Mouse (Mus musculus) MN1 (cell line): ENCODE measurements at regions not wholly inside any gene's neighbourhood (a gene's known extent, or its start where the extent isn't known, plus 50 kb on each side); places are given as distances from the start of the nearest gene placed in this dataset.

Experiments
- DNase-seq: peaks from one replicate; pipeline ENCODE4 v3.0.0-alpha.2; 2016; ENCODE audit warnings: low spot score

DNA sequence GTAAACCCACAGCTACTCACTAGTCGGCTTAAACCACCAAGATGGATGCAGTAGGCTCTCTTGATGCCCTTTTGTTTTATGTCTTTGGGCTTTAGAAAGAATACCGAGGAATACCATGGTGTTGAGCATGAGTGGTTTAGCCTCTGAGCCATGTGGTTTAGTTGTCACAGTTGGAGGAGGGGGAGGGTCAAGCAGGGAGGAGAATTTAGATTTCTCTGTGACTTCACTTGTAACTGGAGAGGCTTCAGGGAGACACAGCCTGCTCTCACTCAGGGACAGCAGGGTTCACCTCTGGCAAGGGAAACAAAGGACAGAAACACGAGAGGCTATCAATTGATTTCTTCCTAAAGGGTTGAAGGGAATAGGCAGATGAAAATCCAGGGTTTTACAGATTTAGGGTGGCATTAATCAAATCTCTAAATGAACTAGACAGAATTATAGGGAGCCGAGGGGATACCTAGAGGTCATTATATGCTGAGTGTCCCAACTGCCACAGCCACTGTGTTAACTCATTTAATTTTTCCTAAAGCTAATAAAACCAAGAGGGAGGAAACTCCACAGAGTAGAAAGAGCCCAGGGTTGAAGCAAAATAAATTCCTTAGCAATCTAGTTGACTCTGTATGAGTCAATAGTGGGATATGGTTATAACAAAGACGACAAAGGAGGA is 2113.7 kb upstream of the 5930422O12Rik start:
- no peak for DNase-seq

DNA sequence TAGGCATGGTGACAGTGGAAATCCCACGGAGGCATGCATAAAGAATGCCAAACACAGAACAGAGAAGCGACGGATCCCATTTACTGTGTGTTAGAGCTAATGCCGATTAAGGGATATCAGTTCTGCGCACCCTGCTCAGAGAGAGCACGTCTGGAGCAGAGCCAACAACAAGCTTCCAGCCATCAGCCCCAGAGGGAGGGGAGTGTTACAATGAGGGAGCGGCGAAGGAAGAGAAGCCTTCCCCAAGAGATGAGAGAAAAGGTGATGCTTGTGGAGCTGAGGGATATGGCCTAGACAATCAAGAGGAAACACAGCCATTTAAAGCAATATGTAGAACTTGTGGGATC is 2113.2 kb upstream of the 5930422O12Rik start:
- DNase-seq: peak; percentile 30

DNA sequence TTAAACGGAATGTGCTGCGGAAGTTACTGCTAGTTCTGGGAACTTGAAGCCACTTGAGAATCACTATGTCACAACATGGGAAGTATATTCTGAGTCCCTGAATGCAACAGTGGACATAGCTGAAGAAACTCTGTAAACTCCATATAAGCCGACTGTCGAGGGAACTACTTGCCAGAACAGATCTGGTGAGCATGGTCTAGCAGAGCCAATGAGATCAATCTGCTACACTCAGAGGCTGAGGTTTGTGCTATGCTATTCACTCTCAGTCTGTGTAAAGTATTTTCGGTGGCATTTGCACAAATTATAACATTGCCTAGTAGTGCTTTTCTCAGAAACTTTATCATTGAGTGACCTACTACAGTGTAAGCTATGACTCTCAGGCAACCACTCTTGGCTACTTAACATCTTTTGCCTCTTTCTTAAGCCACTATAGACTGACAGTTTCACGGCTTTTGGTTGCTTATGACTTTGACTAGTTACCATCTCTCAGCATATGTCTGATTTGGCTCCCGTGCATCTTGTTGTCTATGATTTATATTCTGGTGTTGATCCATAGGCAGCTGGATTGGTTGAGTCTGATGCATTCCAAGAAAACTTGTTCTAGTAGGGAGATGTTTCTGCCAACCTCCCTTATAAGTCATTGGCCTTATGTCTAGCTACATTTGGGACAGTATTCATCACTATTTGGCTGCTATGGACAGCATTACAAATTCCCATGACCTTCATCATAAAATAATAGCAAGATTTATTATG is 2094.8 kb upstream of the 5930422O12Rik start:
- DNase-seq: no peak

DNA sequence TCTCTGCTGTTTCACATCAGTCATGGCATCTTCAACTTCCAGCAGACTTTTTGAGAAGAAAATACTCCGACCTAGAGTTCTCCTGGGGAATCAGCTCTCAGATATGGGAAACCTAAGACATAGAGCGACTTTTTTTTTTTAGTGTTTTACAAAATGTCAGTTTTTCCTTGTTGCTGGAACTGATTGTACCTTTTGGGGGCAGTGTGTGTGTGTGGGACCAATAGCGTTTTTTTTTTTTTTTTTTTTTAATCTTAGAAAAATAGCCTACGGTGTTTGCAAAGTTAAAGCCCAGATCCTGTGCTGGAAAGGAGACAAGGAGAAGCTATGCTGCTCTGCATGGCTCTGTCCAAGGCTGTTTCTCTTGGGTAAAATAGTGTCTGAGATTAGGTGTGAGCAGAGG is 2080.0 kb upstream of the 5930422O12Rik start:
- no peak for DNase-seq

DNA sequence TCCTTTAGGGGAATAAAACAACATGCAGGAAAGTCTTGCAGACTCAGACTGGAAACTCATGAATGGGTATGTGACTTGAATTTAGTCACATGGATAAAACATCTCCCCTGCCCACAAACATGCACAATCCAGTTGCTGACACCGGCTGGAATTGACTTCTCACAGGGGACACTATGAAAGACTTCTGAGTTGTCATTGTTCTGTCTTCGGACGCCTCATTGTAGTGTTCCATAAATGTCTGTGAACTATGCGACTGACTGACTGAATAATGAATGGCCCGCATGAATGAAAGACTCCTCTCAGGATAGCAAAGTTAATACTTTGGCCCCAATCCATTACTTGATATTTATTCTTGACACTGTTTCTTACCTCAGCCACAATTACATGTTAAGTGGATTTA is 2058.9 kb upstream of the 5930422O12Rik start:
- DNase-seq: no peak

DNA sequence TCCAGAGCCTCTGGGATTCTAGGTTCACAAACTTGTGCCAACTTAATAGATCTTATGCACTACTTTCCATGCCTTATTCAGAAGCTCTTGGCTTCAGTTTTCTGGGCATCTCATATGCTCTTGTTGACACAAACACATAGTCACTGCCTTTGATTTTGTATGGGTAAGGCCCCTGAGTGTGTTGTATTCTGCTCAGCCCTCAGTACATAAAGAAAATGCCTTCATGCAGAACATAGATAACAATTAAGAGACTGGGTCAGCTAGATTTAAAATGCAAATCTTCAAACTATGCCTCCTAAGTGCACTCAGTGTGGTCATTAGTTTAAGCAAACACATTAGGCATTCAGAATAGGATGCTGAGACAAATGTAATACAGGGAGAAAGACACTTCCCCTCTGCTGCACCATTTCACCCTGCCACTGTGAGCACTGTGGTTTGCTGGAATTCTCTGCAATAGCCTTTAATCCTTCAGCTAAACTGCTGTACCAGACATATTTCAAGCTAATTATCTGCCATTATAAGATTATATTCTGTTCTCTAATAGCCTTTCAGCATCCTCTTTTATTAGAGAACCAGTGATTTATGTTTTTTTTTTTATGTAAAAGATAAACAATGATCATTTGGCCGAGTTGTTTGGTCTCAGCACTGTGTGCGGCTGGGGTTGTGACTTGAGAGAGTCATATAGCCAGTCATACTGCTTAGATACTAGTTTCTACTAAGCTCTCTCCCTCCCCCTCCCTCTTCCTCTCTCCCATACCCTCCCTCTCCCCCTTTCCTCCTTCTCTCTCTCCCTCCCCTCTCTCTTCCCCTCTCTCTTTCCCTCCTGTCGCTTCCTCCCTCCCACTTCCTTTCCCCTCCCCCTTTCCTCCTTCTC is 2058.1 kb upstream of the 5930422O12Rik start:
- DNase-seq: no peak

DNA sequence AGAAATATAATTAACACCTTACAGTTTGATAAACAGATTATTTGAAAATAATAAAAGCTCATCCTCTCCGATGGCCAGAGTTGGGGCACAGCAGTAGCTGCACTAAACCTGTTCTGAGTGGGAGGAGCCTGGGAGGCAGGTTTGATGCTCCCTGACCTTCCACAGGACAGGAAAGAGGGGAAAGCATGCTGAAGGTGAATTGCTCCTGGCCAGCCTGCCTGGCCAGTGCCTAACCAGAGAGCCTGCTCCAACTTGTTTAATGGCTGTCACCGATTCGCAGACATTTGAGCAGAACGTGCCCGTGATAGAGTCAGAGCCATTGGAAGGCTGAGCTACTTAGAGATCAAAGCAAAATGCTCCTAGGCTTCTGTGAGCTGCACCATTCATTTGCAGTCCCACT is 2056.9 kb upstream of the 5930422O12Rik start:
- DNase-seq: no peak

DNA sequence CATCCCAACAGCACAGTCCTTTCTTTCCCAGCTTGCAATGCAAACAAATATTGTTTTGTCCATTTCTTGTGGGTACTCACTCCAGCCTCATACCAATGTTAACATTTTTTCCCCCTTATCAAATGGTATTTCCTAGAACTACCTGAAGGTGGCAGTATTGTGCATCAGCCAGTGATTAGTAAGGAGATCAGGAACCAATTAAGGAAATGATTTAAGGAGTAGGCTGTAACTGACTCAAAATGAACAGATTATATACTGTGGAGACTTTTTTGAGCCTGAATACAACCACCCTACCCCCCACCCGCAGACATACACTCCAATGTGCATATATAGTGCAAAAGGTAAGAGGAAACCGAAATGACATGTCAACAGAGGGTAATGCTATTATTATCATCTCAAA is 2056.1 kb upstream of the 5930422O12Rik start:
- DNase-seq: no peak

DNA sequence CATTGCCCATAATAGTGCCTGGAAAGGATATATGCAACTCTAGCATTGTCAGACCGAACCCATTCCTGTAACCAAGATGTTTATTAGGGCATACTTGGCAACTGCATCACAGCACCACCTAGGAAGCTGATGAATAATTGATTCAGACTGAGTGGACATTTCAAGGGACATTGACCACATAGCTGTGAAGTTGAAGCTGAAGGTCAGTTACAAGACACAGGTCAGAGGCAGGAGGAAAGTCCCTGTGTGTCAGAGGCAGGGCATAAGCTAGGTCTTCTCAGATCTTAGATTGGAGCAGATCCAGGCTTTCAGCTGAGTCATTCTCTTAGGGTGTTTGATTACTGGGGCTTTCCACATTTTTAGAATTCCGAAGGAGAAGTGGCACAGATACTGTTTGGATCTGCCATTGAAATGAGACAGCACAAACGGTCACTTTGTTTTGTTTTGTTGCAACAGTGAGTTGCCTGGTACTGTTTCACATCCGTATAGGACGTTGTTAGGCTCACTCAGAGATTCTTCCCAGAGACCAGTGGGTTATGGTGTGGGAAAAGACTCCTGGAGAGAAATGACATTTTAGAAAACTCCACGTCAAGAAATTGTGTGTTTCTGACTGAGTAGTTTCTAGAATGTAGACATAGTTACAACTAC is 2055.2 kb upstream of the 5930422O12Rik start:
- no peak for DNase-seq

DNA sequence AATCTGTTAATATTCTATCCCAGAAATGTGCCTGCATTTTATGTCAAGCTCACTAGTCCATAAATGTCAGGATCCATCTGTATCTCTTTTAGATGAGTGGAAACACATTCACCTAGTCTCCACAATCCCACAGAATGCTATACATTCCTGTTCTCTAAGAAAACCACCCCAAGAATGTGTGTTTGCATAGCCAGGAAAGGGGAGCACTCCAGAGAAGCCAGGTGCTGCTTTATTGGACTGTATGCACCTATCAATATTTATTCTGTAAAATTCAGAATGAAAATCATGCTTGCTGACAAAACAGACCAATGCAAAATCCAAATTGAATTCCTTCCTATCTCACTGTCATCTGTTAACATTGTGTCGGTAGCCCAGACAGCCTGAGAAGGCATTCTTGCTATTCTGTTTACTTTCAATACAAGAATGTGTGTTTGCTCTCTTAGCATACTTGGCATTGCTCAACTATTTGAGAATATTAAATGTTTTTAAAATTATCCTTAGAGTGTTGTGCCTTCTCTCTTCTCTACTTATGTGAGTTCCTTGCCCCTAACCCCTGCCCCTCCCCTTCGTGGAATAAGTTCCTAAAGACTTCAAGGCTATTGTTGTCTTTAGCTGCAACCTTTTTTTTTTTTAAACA is 2050.7 kb upstream of the 5930422O12Rik start:
- DNase-seq: no peak

DNA sequence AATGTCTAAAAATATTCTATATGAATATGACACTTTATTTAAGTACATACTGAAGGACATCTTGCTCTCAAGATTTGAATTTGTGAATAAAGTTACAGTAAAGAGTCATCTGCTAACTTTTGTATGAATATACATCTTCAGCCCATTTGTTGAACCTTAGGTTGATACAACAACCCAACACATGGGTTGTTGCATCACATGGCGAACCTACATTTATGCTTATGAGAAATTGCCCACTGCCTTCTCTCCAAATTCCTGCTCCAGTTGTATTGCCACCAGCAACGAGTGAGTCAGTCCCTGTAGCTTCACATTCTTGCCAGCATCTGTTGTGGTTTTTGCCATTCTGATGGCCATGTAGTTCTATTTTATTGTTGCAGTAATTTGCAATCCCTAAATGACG is 2023.7 kb upstream of the 5930422O12Rik start:
- no peak for DNase-seq

DNA sequence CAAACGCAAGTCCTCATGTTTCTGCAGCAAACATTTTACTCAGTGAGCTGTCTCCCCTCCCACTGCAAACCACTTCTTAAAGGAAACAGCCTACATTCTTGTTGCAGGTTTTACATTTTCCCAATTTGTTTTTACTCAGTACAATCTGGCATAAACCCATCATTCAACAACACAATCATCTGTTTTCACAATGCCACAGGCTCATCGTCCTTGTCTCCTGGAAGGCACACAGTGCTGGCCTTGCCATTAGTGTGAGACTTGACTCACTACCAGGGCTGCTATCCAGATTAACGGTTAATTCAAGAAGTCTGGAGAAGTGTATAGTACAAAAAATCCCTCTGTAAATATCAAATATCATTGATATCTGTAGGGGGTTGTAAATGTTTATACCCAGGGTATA is 2006.3 kb upstream of the 5930422O12Rik start:
- DNase-seq: no peak

DNA sequence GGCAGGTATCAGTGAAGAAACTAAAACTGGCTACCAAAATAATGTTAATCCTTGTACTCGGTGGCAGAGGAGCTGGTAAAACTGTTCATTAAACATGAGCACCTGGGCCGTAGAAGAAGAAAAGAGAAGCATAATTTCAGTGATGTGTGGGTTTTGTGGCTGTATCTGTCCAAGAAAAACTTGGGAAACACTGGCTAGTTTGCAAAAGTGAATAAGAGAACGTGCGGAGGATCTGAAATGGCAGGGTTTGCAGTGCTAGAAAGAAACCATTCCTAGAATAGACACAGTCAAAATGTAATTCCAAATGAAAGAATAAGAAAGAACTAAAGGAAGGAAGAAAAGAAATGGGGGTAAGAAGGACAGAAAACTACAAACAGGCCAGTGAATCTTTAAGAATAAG is 2000.8 kb upstream of the 5930422O12Rik start:
- DNase-seq: no peak

DNA sequence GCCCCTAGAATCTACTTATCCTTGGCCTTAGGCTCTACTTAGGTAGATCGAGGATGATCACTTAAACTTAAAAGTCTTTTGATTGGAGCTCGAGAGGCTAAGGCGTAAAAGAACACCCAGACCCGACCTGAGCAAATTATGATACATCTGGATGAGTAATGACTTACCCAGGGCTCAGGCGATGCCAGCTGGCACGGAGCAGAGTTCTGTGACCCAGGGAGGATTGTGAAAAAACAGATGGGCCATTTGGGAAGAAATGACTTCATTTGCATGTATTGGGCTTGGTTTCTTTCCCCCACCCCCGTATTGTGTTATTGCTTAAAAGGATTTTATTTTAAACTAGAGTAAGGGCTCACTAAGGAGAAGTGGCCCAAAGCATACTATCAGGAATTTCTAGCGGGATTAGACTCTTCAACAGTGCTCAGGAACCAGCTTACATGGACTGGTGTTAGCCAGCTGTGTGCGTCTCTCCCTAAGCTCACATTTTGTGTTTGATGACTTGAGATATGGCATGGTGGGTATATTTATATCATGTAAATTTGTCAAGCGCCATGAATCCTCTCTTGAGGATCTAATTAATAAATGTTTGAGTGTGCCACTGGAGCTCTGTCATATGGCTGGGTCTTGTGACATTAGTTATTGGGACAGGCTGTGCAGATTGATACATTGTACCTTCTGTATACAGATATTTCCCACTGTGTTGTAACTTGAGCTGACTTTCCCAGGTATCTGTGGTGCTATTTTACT is 1991.9 kb upstream of the 5930422O12Rik start:
- no peak for DNase-seq

DNA sequence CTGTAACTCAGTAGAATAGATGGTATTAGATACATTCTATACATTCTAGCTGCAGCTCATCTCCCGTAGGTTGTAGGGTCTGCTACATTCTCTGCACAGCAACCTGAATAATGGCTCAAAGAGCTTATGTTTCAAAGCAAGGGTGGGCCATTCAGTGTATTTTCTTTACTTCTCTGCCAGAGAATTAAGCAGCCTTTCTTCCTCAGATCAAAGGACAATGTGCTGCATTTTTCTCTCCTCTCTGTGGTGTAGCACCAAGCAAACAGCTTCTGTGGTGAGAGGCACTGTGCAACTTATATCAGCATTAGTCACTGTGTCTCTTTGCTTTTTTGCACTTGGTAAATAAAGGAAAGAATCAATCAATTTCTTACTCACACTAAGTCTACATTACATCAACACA is 1983.7 kb upstream of the 5930422O12Rik start:
- DNase-seq: no peak

DNA sequence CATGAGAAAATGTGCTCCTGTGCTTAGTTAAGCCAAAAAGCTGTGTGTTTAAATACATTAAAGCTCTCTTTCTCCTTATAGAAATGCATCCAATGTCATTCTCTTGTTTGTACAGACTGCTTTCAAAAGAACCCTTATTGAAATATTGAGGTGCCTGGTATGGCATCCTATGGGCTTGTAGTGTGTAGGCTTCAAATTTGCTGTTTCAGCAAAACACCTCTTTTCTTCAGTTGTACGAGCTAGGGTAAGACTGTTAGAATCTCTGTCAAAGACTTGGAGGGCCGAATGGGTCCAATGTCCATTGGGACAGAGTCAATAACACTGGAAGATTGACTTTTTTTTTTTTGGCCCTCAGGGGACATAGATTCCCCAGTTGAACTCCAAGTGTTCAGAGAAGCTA is 1980.5 kb upstream of the 5930422O12Rik start:
- no peak for DNase-seq

DNA sequence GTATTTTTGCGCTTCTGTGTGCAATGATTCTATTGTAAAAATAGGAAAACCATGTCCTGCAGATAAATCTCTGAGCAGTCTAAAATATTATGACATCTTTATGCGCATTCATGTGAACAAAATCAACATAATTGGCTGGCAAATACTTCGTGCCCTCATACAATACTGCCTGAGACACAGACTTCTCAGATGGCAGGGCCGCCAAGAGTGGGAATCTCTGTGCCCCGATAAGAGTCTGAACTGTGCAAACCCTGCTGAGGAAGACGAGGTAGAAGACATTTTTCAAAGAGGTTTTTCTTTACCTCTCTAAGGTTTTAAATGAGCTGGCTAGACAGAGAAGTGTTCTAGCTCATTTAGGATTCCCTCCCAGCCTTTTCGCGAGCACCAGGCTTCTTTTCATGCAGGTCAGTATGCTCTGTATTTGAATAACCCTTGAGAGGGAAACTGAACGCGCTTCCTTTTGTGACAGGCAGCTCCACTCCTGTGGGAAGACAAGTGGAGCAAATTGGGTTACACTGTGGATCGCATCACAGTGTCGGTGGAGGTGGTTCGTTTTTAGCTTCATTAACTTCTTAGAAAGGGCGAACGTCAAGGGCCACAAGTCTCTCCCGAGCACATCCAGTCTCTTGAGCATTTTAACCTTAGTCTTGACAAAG is 1973.6 kb upstream of the 5930422O12Rik start:
- no peak for DNase-seq

DNA sequence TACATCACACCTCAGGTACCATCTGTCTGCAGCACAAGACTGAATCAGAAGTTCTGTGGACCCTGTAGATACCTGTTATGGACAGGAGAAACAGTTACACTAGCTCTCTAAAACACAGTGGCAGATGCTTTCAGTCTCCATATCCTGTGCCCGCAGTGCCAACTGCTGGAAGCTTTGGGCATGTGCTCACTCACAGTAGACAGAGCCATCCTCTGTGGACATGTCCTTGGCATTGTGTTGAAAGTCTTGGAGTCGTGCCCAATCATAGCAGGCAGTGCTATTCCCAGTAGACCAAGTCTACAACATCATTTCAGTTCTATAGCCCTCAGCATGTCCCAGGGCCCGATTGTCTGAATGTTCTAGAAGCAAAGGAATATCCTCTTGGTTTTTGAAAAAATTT is 1968.2 kb upstream of the 5930422O12Rik start:
- peak; percentile 37 for DNase-seq
